Mouse (Mus musculus): ENCODE data around the gene Ctse.

The Ctse gene

DNA sequence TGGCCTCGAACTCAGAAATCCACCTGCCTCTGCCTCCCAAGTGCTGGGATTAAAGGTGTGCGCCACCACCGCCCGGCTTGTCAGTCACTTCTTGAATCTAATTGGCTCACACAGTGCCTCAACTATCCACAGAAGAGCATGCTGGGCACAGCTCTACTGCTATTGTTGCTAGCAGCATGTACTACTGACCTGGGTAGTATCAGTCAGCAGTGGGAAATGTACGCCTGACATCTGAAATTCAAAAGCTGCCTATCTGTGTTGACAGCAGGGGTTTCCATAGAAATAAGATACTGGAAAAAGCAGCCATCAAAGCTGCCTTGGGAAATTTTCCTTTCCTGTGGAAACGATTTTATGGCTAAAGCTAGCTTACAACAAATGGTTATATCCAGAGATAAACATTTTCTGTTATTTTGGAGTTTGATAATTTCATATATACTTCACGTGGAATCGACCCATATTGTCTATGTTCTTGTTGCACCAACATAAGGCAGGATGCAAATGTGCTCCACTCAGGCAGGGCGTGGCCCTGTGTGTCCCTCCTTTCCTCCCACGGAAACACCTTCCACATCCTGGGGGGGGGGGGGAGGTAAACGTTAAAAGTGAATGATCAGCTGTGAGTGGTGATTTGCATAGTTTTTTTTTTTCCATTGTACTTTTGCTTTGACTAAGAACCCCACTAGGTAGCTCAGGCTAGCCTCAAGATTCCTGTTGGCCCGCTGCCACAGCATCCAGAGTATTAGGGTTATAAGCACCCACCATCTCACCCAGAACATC lies 14.8 kb downstream of the Ctse start:
- DNase-seq (ENCODE audit: low read depth, low spot score): no peak

GRCm38 (mm10) chr1:131655601-131656000 lies 17.5 kb downstream of the Ctse start:
- DNase-seq (ENCODE audit: low read depth, low spot score): no peak

DNA sequence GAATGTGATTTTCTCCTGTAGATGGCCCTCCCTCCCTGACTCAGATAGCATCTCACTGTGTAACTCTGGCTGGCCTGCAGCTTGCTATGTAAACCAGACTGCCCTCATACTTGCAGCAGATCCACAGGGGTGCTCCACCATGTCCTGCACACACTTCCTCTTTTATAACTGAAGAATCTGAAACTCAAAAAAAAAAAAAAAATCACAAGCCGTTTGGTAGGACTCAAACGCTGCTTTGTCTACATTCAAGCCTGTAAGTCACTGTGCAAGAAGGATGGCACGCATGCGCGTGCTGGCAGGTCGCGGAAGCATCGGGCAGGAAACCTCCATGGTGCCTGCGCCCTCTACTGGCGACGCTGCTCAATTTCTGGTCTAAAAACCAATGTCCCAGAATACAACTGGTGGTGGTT lies 19.8 kb downstream of the Ctse start:
- DNase-seq (ENCODE audit: low read depth, low spot score): peak; percentile 97

DNA sequence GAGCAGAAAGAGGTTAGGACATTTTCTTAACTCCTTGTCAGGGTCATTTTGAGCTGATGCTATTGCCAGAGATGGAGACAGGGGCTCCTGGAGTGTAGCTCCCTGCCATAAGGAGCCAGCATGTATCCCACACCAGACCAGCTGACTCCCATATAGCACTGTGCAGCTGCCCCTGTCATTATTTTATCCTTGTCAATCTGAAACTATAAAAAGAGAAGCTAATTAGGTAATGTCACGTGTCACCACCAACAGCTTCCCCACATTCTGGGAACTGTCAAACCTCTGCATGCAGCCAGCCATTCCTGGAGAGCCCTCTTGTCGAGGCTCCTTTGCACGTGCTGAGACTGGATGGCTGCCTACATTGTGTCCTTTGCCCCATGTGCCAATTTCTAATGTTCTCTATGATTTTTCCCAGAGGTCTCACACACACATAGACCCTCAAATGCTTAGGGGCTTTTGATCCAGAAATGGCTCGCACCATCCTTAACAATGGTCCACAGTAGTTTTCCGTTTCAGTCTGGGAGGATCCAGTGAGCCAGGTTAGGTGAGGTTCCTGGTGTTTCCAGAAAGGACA lies 21.5 kb downstream of the Ctse start:
- DNase-seq (ENCODE audit: low read depth, low spot score): no peak

DNA sequence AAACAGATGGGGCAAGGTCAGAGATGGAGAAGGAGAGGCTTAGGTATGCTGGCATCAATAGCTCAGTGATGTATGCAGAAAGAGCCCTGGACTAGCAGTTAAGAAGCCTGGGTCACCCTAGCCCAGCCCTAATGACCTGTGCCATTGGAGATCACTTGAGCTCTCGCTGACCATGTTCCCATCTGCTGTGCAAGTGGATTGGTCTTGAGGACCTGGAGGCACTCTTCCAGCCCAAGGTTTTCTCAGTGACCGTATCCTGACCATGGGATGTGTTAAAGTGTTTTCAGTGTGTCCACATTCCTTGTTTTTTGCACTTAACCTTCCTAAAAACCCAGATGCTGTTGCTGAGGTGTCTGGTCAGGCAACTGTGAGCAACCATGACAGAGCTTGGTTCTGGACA lies 22.2 kb downstream of the Ctse start:
- no peak for DNase-seq (ENCODE audit: low read depth, low spot score)

GRCm38 (mm10) chr1:131660716-131661472 lies 22.8 kb downstream of the Ctse start:
- DNase-seq (ENCODE audit: low read depth, low spot score): peak; percentile 23

- DNase-seq (ENCODE audit: low read depth, low spot score): no peak
Measured at GRCm38 (mm10) chr1:131661749-131662148, 23.6 kb downstream of the Ctse start.

GRCm38 (mm10) chr1:131663286-131663995 lies 25.3 kb downstream of the Ctse start:
- no peak for DNase-seq (ENCODE audit: low read depth, low spot score)

DNA sequence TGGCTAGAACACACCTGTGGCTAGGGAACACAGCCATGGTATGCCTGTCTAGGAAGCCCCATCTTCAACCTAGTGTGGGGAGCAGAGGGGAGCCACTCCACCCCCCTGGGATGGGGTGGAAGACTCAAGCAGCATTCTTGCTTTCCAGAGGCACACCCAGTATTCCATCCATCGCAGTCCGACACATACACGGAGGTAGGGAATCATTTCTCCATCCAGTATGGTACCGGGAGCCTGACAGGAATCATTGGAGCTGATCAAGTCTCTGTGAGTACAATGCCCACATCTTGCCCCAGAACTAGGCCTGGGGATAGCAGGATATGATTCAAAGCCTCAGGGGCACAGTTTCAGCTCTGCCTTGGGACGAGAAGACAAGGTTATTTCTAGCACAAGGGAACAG lies 26.0 kb downstream of the Ctse start:
- no peak for DNase-seq (ENCODE audit: low read depth, low spot score)

DNA sequence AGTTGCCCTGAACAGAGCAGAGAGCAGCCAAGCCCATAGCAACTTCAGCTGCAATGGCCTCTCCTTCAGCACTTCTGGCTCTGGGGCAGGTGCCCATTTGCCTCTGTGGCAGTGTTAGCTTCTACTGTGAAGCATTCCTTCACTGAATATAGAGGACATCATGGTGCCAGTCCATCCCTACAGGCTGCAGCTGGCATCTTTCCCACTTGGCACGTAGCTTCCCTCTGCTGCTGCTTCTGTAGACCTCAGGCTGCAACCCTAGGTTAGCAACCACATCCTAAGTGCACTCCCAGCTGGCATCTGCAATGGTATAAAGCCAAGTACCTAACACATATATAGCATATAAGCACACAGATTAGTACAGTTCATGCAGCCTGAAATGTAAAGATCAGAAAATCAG lies 27.8 kb downstream of the Ctse start:
- no peak for DNase-seq (ENCODE audit: low read depth, low spot score)

- no peak for DNase-seq (ENCODE audit: low read depth, low spot score)
Measured at GRCm38 (mm10) chr1:131671113-131671512, 33.0 kb downstream of the Ctse start.

DNA sequence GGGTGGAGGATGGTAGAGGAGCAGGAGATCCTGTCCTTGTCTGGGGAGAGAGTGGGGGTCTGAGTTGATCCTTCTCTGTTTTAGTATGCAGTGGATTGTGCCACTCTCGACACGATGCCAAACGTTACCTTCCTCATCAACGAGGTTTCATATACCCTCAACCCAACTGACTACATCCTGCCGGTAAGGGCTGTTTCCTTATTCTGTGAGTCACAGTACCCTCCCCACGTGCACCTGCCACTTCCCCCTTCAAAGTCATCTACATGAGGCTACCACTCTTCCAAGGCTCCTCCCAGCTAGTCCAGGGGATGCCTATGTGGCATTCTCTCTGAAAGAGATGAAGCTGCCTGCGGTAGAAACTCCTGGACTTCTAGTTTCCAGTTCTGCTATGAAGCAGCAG lies 34.3 kb downstream of the Ctse start:
- no peak for DNase-seq (ENCODE audit: low read depth, low spot score)

GRCm38 (mm10) chr1:131679644-131680043 lies 41.5 kb downstream of the Ctse start:
- no peak for DNase-seq (ENCODE audit: low read depth, low spot score)

GRCm38 (mm10) chr1:131687739-131688138 lies 49.6 kb downstream of the Ctse start:
- no peak for DNase-seq (ENCODE audit: low read depth, low spot score)

DNA sequence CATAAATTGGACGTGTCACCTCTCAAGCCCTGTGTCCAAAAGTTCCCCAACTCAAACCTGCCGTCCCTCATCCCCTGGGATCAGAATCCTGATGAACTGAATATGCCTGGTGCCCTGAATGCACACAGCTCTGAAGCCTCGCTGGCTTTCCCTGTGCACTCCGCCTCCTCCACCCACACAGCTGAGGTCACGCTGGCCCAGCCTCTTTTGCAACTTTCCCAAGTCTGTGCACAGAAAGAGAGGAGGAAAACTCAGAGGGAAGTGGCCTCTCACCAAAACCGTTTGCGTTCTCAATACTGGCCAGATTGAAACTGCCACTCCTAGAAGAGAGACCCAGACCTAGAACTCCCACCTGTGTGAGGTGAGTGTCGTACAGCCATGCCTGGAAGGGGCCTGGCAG lies 50.4 kb downstream of the Ctse start, which contains the start of gene Rab7b:
Rab7b (plus strand) TSS at position 221 of the 400 bp plus-strand sequence.
- peak; percentile 84 for DNase-seq (ENCODE audit: low read depth, low spot score)

GRCm38 (mm10) chr1:131689016-131689415 lies 50.9 kb downstream of the Ctse start:
- DNase-seq (ENCODE audit: low read depth, low spot score): peak; percentile 55

DNA sequence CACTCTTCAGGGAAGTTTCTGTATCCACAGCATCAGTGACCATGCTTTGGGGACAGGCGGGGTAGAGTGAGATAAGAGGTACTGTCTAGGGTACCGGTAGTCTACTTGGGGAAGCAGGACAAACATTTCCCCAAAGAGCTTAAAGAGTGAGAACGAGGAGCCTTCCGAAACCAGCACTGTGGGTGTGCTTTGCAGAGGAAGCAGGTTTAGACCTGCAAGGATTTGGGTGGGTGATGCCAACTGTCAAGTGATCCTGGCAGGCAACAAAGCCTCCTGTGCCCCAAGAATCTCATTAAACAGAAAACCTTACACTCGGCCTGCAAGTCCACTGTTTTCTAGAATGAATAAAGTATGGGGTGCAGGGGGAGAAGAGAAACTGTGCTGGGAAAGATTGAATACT lies 51.8 kb downstream of the Ctse start:
- no peak for DNase-seq (ENCODE audit: low read depth, low spot score)

DNA sequence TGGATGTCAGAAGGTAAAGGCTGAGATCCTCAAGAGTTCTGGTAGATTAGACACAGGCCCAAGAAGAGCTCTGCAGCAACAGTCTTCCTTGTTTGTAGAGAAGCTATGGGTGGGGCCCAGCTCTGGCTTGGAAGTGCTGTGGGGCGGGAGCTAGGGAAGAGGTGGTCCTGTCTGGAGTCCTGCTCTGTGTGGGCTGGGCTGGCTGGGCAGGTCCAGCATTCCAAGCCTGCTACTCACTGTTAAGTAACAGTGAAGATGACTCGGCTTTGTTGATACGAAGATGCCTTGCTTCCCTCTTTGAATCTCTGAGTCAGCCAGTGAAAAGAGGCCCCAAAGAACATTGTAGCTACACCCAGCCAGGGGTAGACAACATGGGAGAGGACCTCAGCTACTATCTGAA lies 52.3 kb downstream of the Ctse start:
- peak; percentile 97 for DNase-seq (ENCODE audit: low read depth, low spot score)

DNA sequence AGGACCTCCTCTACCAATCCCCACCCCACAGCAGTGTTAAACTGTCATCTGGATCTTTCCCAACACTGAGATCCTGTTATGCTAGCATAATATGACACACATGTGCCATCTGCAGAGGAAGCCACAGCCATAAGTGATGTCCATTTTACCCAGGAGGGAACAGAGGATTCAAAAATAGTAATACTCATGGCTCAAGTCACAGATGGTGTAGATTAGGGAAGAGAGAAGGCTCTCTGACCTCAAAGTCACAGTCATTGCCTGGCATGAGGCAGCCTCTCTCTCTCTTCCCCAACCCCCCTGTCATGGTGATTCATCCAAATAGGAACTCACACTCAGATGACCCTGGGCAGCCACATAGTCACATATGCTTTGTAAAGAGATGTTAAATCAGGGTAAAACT lies 53.2 kb downstream of the Ctse start:
- DNase-seq (ENCODE audit: low read depth, low spot score): peak; percentile 95

GRCm38 (mm10) chr1:131695308-131695707 lies 57.2 kb downstream of the Ctse start:
- no peak for DNase-seq (ENCODE audit: low read depth, low spot score)

GRCm38 (mm10) chr1:131696325-131696724 lies 58.2 kb downstream of the Ctse start:
- DNase-seq (ENCODE audit: low read depth, low spot score): no peak

DNA sequence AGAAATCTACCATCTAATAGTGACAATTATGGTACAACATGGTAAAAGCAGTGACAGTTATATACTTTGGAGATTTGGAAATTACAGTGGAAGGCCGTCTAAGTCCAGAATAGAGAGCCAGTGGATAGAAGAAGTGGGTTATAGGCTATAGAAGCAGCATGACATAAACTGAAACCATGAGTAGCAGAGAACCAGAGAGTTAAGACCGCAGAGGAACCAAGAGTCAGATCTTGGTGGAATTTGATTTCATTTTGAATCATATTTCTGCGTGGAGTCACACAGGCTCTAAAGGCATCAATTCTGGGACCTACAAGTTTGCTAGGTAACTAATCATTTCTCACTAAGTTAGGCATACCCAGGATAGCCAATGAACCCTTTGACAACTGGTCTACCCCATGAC lies 60.7 kb downstream of the Ctse start:
- no peak for DNase-seq (ENCODE audit: low read depth, low spot score)

Data from 3T3-L1 (cell line).